Mouse (Mus musculus) liver, embryonic 14.5 days (tissue): ENCODE measurements at regions not wholly inside any gene's neighbourhood (a gene's known extent, or its start where the extent isn't known, plus 50 kb on each side); places are given as distances from the start of the nearest gene placed in this dataset.

Experiments used
- CTCF ChIP-seq: IDR thresholded peaks from 2 replicates; pipeline ENCODE4 v1.5.1; 2016; ENCODE audit warnings: antibody characterized with exemption, low read depth, control low read depth
- EP300 ChIP-seq: IDR thresholded peaks from 2 replicates; pipeline ENCODE4 v1.6.1; 2016; ENCODE audit warnings: antibody characterized with exemption, low read depth

DNA sequence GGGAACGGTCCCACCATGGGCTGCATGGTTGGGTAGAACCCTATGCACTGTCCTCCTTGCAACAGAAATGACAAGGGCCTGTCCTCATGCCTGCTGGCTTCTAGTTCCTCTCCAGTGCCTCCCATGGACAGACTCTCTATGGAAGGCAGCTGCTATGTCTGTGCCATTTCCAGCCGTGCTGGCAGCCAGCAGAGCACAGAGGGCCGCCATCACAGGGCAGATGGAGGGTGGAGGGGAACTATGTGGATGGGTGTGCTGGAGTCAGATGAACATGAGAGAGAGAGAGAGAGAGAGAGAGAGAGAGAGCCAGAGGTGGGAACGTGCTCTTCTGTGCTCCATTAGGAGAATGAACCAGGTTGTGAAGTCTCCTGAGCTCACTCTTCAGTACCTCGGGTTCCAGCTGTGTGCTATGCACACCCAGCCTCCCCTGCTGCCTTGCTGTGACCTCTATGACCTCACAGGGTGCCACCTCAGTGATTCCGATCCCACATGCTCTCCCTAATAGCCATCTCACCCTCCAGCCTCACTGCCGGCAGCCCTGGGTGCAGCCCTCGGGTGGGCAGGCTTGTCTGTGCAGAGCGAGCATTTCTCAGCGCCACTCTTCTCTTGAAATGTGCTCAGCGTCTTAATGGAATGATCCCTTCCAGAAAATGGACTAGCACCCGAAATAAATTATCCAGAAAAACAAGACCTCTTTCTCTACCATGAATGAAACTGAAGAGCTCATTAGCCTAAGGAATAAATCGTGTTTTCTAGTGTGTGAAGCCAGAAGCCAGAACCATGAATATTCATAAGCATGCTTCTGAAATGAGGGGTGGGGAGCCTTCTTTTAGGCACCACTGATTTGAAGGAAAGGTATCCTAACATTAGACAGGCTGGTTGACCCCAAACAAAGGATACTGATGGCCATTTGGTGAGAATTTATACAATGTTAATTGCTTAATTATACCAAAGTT, 94.5 kb downstream of the Banf2 start:
- 0 out of 2 replicates have a peak, but pooled peaks have one; percentile 1 for TF ChIP-seq CTCF
- no peak for TF ChIP-seq EP300
